Mouse (Mus musculus) testis, adult 10 weeks (tissue): Measurements from ENCODE around the gene Lyrm9. TPM values are rescaled to one million over a fixed set of nuclear protein-coding genes. Genes with fewer than 3 reads are reported as not detected.

ENCODE experiments used
- polyA plus RNA-seq: library from polyadenylated mRNA; stranded (reverse); fragments of 350-450 nt; fragmentation: Illumina TruSeq; extraction: RNeasy Lipid Tissue Mini Kit (QIAGEN cat#74804); gene quantifications from one replicate; pipeline ENCODE4 v1.2.3, GENCODE M21; 2014; ENCODE audit warnings: low read depth, low replicate concordance

Lyrm9 gene
- 26.6 TPM for polyA plus RNA-seq

GRCm38 (mm10) chr11:78826442-78827013, at the start of gene Lyrm9:
Gene Lyrm9, plus strand, starts transcription at chr11:78826584.

Other genes with a start within 250 kb of the Lyrm9 start
- 25.2 TPM for gene Nlk, start 129.2 kb upstream of the Lyrm9 start, polyA plus RNA-seq
- 2.8 TPM for gene Ccnq, start 74.9 kb upstream of the Lyrm9 start, polyA plus RNA-seq
- not detected for gene Nos2, start 94.2 kb downstream of the Lyrm9 start, polyA plus RNA-seq
- 1.6 TPM for gene Lgals9, start 158.4 kb downstream of the Lyrm9 start, polyA plus RNA-seq